Mouse (Mus musculus) hindbrain, postnatal 0 days (tissue): ENCODE data around the gene Gm20388. TPM values are rescaled to one million over a fixed set of nuclear protein-coding genes. Genes with fewer than 3 reads are reported as not detected.

ENCODE experiments used
- ATAC-seq: fragments of 200-750 bp; cut with Nextera tagmentation; 2 replicates; pipeline ENCODE4 v1.8.0; 2017; ENCODE audit warnings: mild to moderate bottlenecking, moderate TSS enrichment, moderate library complexity
- DNase-seq: peaks from one replicate; pipeline ENCODE4 v3.0.0-alpha.2; 2015; ENCODE audit warnings: low spot score
- H3K27ac ChIP-seq: fragments of 300-500 bp; sonication (generic); 2 replicates; pipeline ENCODE4 v1.5.1; 2014; ENCODE audit warnings: mild to moderate bottlenecking
- H3K27me3 ChIP-seq: fragments of 300-500 bp; sonication (generic); 2 replicates; pipeline ENCODE4 v1.6.1; 2014; ENCODE audit warnings: low read length, mixed read lengths; ENCODE audit not compliant: insufficient read depth
- H3K36me3 ChIP-seq: fragments of 300-500 bp; sonication (generic); 2 replicates; pipeline ENCODE4 v1.6.1; 2014; ENCODE audit warnings: low read length, mixed read lengths; ENCODE audit not compliant: insufficient read depth
- H3K4me1 ChIP-seq: fragments of 300-500 bp; sonication (generic); 2 replicates; pipeline ENCODE4 v1.6.1; 2014; ENCODE audit warnings: antibody characterized with exemption, low read length, mixed read lengths; ENCODE audit not compliant: insufficient read depth
- H3K4me2 ChIP-seq: fragments of 300-500 bp; sonication (generic); 2 replicates; pipeline ENCODE4 v1.6.1; 2014; ENCODE audit warnings: low read depth, mild to moderate bottlenecking, low read length, moderate library complexity, mixed read lengths
- H3K4me3 ChIP-seq: fragments of 300-500 bp; sonication (generic); 2 replicates; pipeline ENCODE4 v1.5.1; 2014; ENCODE audit warnings: low read length
- H3K9ac ChIP-seq: fragments of 300-500 bp; sonication (generic); replicated peaks from 2 replicates; pipeline ENCODE4 v1.6.1; 2014; ENCODE audit warnings: mild to moderate bottlenecking, low read length, moderate library complexity, mixed read lengths
- H3K9me3 ChIP-seq: fragments of 300-500 bp; sonication (generic); 2 replicates; pipeline ENCODE4 v1.6.1; 2016; ENCODE audit warnings: low read length, mixed read lengths
- CTCF ChIP-seq: IDR thresholded peaks from 2 replicates; pipeline ENCODE4 v1.5.1; 2016; ENCODE audit warnings: antibody characterized with exemption, control low read depth, low read depth
- WGBS: fragments of 180-500 bp; shearing (Covaris S2); extraction: QIAGEN DNeasy Blood & Tissue Kit; methylation state at CpG from one replicate; pipeline ENCODE4 v1.1.7; 2014; 5-methylcytosine and 5-hydroxymethylcytosine counted together
- polyA plus RNA-seq: library from polyadenylated mRNA; unstranded; fragments of >200 nt; fragmentation: Nextera tagmentation; extraction: Ambion mirVana; gene quantifications from 2 replicates; pipeline ENCODE4 v1.2.1, GENCODE M21; 2015
- total RNA-seq: library from RNA; depleted of rRNA; stranded (reverse); fragments of >200 nt; gene quantifications from 2 replicates; pipeline ENCODE4 v1.2.3, GENCODE M21; 2014

Gene Gm20388
- total and polyA plus RNA-seq, 2 experiments from 2014 or later: 71.3 TPM; not detected in 1

GRCm38 (mm10) chr8:121875045-121875444, 1964.4 kb downstream of the Gm20388 start:
- Histone ChIP-seq H3K4me2 (no peak overlapping the region), H3K4me3 (no peak overlapping the region), H3K27me3 (no peaks in the 10 kb centered on the region), H3K9ac (no peak overlapping the region), H3K27ac (no peak overlapping the region), H3K4me1 (peaks cover 7% of the 10 kb centered on the region), H3K36me3 (no peaks in the 10 kb centered on the region), H3K9me3 (no peaks in the 10 kb centered on the region)
- 65% methylated on average over 3 of the region's 3 CpGs for WGBS
- DNase-seq (no peak), ATAC-seq (no peak)
- no peak for TF ChIP-seq CTCF

- Histone ChIP-seq H3K36me3 (0 out of 2 replicates have a peak, but pooled peaks cover 4% of the 10 kb centered on the region), H3K9ac (no peak overlapping the region), H3K27me3 (no peaks in the 10 kb centered on the region), H3K4me1 (peaks cover 7% of the 10 kb centered on the region), H3K4me3 (no peak overlapping the region), H3K27ac (no peak overlapping the region), H3K9me3 (no peaks in the 10 kb centered on the region), H3K4me2 (no peak overlapping the region)
- no peak for TF ChIP-seq CTCF
- DNase-seq (no peak), ATAC-seq (no peak)
- 82% methylated on average over 9 of the region's 9 CpGs for WGBS
These were observed 1964.9 kb downstream of the Gm20388 start for GRCm38 (mm10) chr8:121875517-121875916.

- Histone ChIP-seq H3K36me3 (peaks cover 20% of the 10 kb centered on the region), H3K9me3 (no peaks in the 10 kb centered on the region), H3K4me3 (no peak overlapping the region), H3K4me1 (peaks cover 2% of the 10 kb centered on the region), H3K4me2 (no peak overlapping the region), H3K27me3 (no peaks in the 10 kb centered on the region), H3K9ac (no peak overlapping the region), H3K27ac (no peak overlapping the region)
- WGBS: 61% methylated on average over 5 of the region's 5 CpGs
- DNase-seq (no peak), ATAC-seq (no peak)
- TF ChIP-seq CTCF: no peak
These were observed 1966.6 kb downstream of the Gm20388 start for GRCm38 (mm10) chr8:121877212-121877611.

GRCm38 (mm10) chr8:121877828-121878480, 1967.3 kb downstream of the Gm20388 start:
- DNase-seq (no peak), ATAC-seq (no peak)
- 86% methylated on average over 7 of the region's 7 CpGs for WGBS
- Histone ChIP-seq H3K4me3 (no peak overlapping the region), H3K4me2 (no peak overlapping the region), H3K36me3 (peaks cover 27% of the 10 kb centered on the region), H3K9me3 (no peaks in the 10 kb centered on the region), H3K4me1 (no peaks in the 10 kb centered on the region), H3K9ac (no peak overlapping the region), H3K27me3 (no peaks in the 10 kb centered on the region), H3K27ac (no peak overlapping the region)
- no peak for TF ChIP-seq CTCF

- Histone ChIP-seq H3K4me1 (0 out of 2 replicates have a peak, but pooled peaks cover 3% of the 10 kb centered on the region), H3K4me3 (no peak overlapping the region), H3K27me3 (no peaks in the 10 kb centered on the region), H3K27ac (no peak overlapping the region), H3K4me2 (no peak overlapping the region), H3K9ac (no peak overlapping the region), H3K36me3 (peaks cover 43% of the 10 kb centered on the region), H3K9me3 (no peaks in the 10 kb centered on the region)
- ATAC-seq (no peak), DNase-seq (no peak)
- WGBS: 89% methylated on average over 3 of the region's 3 CpGs
- no peak for TF ChIP-seq CTCF
These were observed 1969.1 kb downstream of the Gm20388 start for GRCm38 (mm10) chr8:121879712-121880111.

GRCm38 (mm10) chr8:121880818-121881217, 1970.2 kb downstream of the Gm20388 start:
- no peak for TF ChIP-seq CTCF

GRCm38 (mm10) chr8:121881921-121882320, 1971.3 kb downstream of the Gm20388 start:
- Histone ChIP-seq H3K36me3 (peaks cover 62% of the 10 kb centered on the region), H3K27me3 (no peaks in the 10 kb centered on the region), H3K27ac (no peak overlapping the region), H3K9ac (no peak overlapping the region), H3K4me1 (0 out of 2 replicates have a peak, but pooled peaks cover 3% of the 10 kb centered on the region), H3K9me3 (no peaks in the 10 kb centered on the region), H3K4me2 (no peak overlapping the region), H3K4me3 (no peak overlapping the region)
- TF ChIP-seq CTCF: no peak
- 84% methylated on average over 5 of the region's 5 CpGs for WGBS
- DNase-seq (no peak), ATAC-seq (no peak)

More at GRCm38 (mm10) chr8:121880818-121881217, 1970.2 kb downstream of the Gm20388 start:
- DNase-seq (no peak), ATAC-seq (no peak)
- no peaks in the 10 kb centered on the region for H3K27me3 ChIP-seq
- H3K4me1 ChIP-seq: 0 out of 2 replicates have a peak, but pooled peaks cover 3% of the 10 kb centered on the region
- WGBS: 33% methylated on average over 1 of the region's 1 CpGs
- no peak overlapping the region for H3K4me3 ChIP-seq
- H3K9ac ChIP-seq: no peak overlapping the region
- no peak overlapping the region for H3K27ac ChIP-seq
- no peak overlapping the region for H3K4me2 ChIP-seq
- no peaks in the 10 kb centered on the region for H3K9me3 ChIP-seq
- H3K36me3 ChIP-seq: peaks cover 53% of the 10 kb centered on the region
